Mouse (Mus musculus) forebrain, embryonic 12.5 days (tissue): ENCODE results near the gene Gipc2. TPM values are rescaled to one million over a fixed set of nuclear protein-coding genes. Genes with fewer than 3 reads are reported as not detected.

ENCODE experiments used
- ATAC-seq: fragments of 200-750 bp; cut with Nextera tagmentation; 2 replicates; pipeline ENCODE4 v1.8.0; 2017; ENCODE audit warnings: moderate TSS enrichment; ENCODE audit not compliant: low FRiP score
- H3K27ac ChIP-seq: fragments of 300-500 bp; sonication (generic); 2 replicates; pipeline ENCODE4 v1.5.1; 2016; ENCODE audit warnings: mild to moderate bottlenecking
- H3K27me3 ChIP-seq: fragments of 300-500 bp; sonication (generic); 2 replicates; pipeline ENCODE4 v1.6.1; 2016; ENCODE audit warnings: mild to moderate bottlenecking
- H3K36me3 ChIP-seq: fragments of 300-500 bp; sonication (generic); replicated peaks from 2 replicates; pipeline ENCODE4 v1.6.1; 2016; ENCODE audit warnings: mild to moderate bottlenecking
- H3K4me1 ChIP-seq: fragments of 300-500 bp; sonication (generic); 2 replicates; pipeline ENCODE4 v1.6.1; 2016
- H3K4me2 ChIP-seq: fragments of 300-500 bp; sonication (generic); 2 replicates; pipeline ENCODE4 v1.6.1; 2016; ENCODE audit warnings: mild to moderate bottlenecking, moderate library complexity
- H3K4me3 ChIP-seq: fragments of 300-500 bp; sonication (generic); replicated peaks from 2 replicates; pipeline ENCODE4 v1.5.1; 2016; ENCODE audit warnings: mild to moderate bottlenecking
- H3K9ac ChIP-seq: fragments of 300-500 bp; sonication (generic); 2 replicates; pipeline ENCODE4 v1.6.1; 2016; ENCODE audit warnings: mild to moderate bottlenecking
- H3K9me3 ChIP-seq: fragments of 300-500 bp; sonication (generic); 2 replicates; pipeline ENCODE4 v1.6.1; 2016
- WGBS: fragments of 180-500 bp; shearing (Covaris S2); methylation state at CpG from one replicate; pipeline ENCODE4 v1.1.7; 2016; 5-methylcytosine and 5-hydroxymethylcytosine counted together
- polyA plus RNA-seq: library from polyadenylated mRNA; unstranded; fragments of >200 nt; fragmentation: Nextera tagmentation; extraction: Ambion mirVana; gene quantifications from 2 replicates; pipeline ENCODE4 v1.2.1, GENCODE M21; 2016

Gipc2 gene
- polyA plus RNA-seq: 1.4 and 2.1 TPM in 2 replicates

GRCm38 (mm10) chr3:152166099-152166423 is at the start of gene Gipc2:
Gene Gipc2, minus strand, starts transcription at chr3:152166230.
- Histone ChIP-seq H3K27ac (no peak within 1 kb of the TSS), H3K9me3 (no peaks in the 10 kb centered on the region), H3K9ac (peak within 1 kb of the TSS; percentile 60), H3K27me3 (peaks cover 40% of the 10 kb centered on the region), H3K4me2 (peak within 1 kb of the TSS; percentile 97), H3K4me1 (peaks cover 25% of the 10 kb centered on the region), H3K4me3 (peak within 1 kb of the TSS; percentile 55), H3K36me3 (no peaks in the 10 kb centered on the region)
- ATAC-seq: no peak; the same call in 1 of the 2 replicates
- WGBS: 5% methylated on average over 10 of the region's 10 CpGs

- Histone ChIP-seq H3K4me3 (peak overlapping the region; percentile 97), H3K27me3 (no peaks in the 10 kb centered on the region), H3K27ac (no peak overlapping the region), H3K9me3 (no peaks in the 10 kb centered on the region), H3K4me2 (peak overlapping the region; percentile 94), H3K4me1 (peaks cover 30% of the 10 kb centered on the region), H3K36me3 (peaks cover 31% of the 10 kb centered on the region), H3K9ac (no peak overlapping the region)
- 59% methylated on average over 3 of the region's 3 CpGs for WGBS
- ATAC-seq: no peak
These were observed 47.4 kb upstream of the Gipc2 start for GRCm38 (mm10) chr3:152213416-152213815.

- Histone ChIP-seq H3K9ac (peak overlapping the region; percentile 100), H3K9me3 (no peaks in the 10 kb centered on the region), H3K4me1 (peaks cover 31% of the 10 kb centered on the region), H3K27me3 (no peaks in the 10 kb centered on the region), H3K4me2 (peak overlapping the region; percentile 94), H3K4me3 (peak overlapping the region; percentile 97), H3K27ac (0 out of 2 replicates have a peak overlapping the region, but pooled peaks have one; percentile 42), H3K36me3 (peaks cover 24% of the 10 kb centered on the region)
- ATAC-seq: no peak
- WGBS: 54% methylated on average over 7 of the region's 7 CpGs
These were observed 45.8 kb upstream of the Gipc2 start for GRCm38 (mm10) chr3:152211731-152212279.

GRCm38 (mm10) chr3:152210728-152211391 is 44.8 kb upstream of the Gipc2 start:
- WGBS: under 1% methylated on average over 67 of the region's 68 CpGs
- H3K4me3 ChIP-seq: peak overlapping the region; percentile 97
- no peaks in the 10 kb centered on the region for H3K9me3 ChIP-seq
- H3K27me3 ChIP-seq: no peaks in the 10 kb centered on the region
- ATAC-seq: peak; percentile 59
- H3K27ac ChIP-seq: peak overlapping the region; percentile 99
- peak overlapping the region; percentile 100 for H3K9ac ChIP-seq
- H3K4me1 ChIP-seq: peaks cover 31% of the 10 kb centered on the region
- peak overlapping the region; percentile 94 for H3K4me2 ChIP-seq
- H3K36me3 ChIP-seq: peaks cover 16% of the 10 kb centered on the region

GRCm38 (mm10) chr3:152209967-152210634 is 44.1 kb upstream of the Gipc2 start, which contains the start of the genes Dnajb4 and Fubp1:
Gene Dnajb4, minus strand, starts transcription at chr3:152210302.
Gene Fubp1, plus strand, starts transcription at chr3:152210422.
- Histone ChIP-seq H3K4me1 (peaks cover 31% of the 10 kb centered on the region), H3K27ac (peak within 1 kb of the TSS; percentile 99), H3K27me3 (no peaks in the 10 kb centered on the region), H3K9ac (peak within 1 kb of the TSS; percentile 100), H3K36me3 (peaks cover 11% of the 10 kb centered on the region), H3K9me3 (no peaks in the 10 kb centered on the region), H3K4me2 (peak within 1 kb of the TSS; percentile 94), H3K4me3 (peak within 1 kb of the TSS; percentile 97)
- under 1% methylated on average over 85 of the region's 85 CpGs for WGBS
- ATAC-seq: peak; percentile 96

- Histone ChIP-seq H3K4me2 (peak overlapping the region; percentile 75), H3K27me3 (no peaks in the 10 kb centered on the region), H3K9me3 (no peaks in the 10 kb centered on the region), H3K36me3 (peaks cover 11% of the 10 kb centered on the region), H3K4me1 (peaks cover 28% of the 10 kb centered on the region), H3K9ac (peak overlapping the region; percentile 100), H3K4me3 (peak overlapping the region; percentile 97), H3K27ac (peak overlapping the region; percentile 99)
- WGBS: 7% methylated on average over 25 of the region's 25 CpGs
- ATAC-seq: no peak
These were observed 43.3 kb upstream of the Gipc2 start for GRCm38 (mm10) chr3:152209177-152209966.

- H3K4me3 ChIP-seq: no peak overlapping the region
- ATAC-seq: no peak
- H3K27ac ChIP-seq: no peak overlapping the region
- 94% methylated on average over 7 of the region's 7 CpGs for WGBS
- H3K9me3 ChIP-seq: no peaks in the 10 kb centered on the region
- no peaks in the 10 kb centered on the region for H3K27me3 ChIP-seq
- 0 out of 2 replicates have a peak overlapping the region, but pooled peaks have one; percentile 11 for H3K4me2 ChIP-seq
- H3K9ac ChIP-seq: no peak overlapping the region
- H3K4me1 ChIP-seq: peaks cover 26% of the 10 kb centered on the region
- H3K36me3 ChIP-seq: peaks cover 11% of the 10 kb centered on the region
These were observed 42.3 kb upstream of the Gipc2 start for GRCm38 (mm10) chr3:152208096-152208885.

- no peak for ATAC-seq
- H3K4me3 ChIP-seq: no peak overlapping the region
- no peaks in the 10 kb centered on the region for H3K9me3 ChIP-seq
- no peak overlapping the region for H3K9ac ChIP-seq
- no peak overlapping the region for H3K4me2 ChIP-seq
- H3K36me3 ChIP-seq: peaks cover 8% of the 10 kb centered on the region
- no peaks in the 10 kb centered on the region for H3K27me3 ChIP-seq
- peaks cover 14% of the 10 kb centered on the region for H3K4me1 ChIP-seq
- H3K27ac ChIP-seq: no peak overlapping the region
- WGBS: 97% methylated on average over 4 of the region's 4 CpGs
These were observed 41.1 kb upstream of the Gipc2 start for GRCm38 (mm10) chr3:152207156-152207555.

GRCm38 (mm10) chr3:152204577-152204976 is 38.5 kb upstream of the Gipc2 start:
- Histone ChIP-seq H3K4me3 (no peak overlapping the region), H3K27ac (no peak overlapping the region), H3K4me2 (no peak overlapping the region), H3K36me3 (peaks cover 8% of the 10 kb centered on the region), H3K4me1 (peaks cover 8% of the 10 kb centered on the region), H3K27me3 (no peaks in the 10 kb centered on the region), H3K9ac (no peak overlapping the region), H3K9me3 (no peaks in the 10 kb centered on the region)
- ATAC-seq: no peak
- 92% methylated on average over 3 of the region's 3 CpGs for WGBS

GRCm38 (mm10) chr3:152203996-152204395 is 38.0 kb upstream of the Gipc2 start:
- Histone ChIP-seq H3K9me3 (no peaks in the 10 kb centered on the region), H3K27ac (no peak overlapping the region), H3K4me3 (no peak overlapping the region), H3K4me1 (peaks cover 5% of the 10 kb centered on the region), H3K4me2 (no peak overlapping the region), H3K9ac (no peak overlapping the region), H3K27me3 (no peaks in the 10 kb centered on the region), H3K36me3 (peaks cover 8% of the 10 kb centered on the region)
- WGBS: 76% methylated on average over 3 of the region's 3 CpGs
- no peak for ATAC-seq

GRCm38 (mm10) chr3:152203411-152203810 is 37.4 kb upstream of the Gipc2 start:
- Histone ChIP-seq H3K36me3 (peaks cover 8% of the 10 kb centered on the region), H3K9me3 (no peaks in the 10 kb centered on the region), H3K4me2 (no peak overlapping the region), H3K4me1 (peaks cover 1% of the 10 kb centered on the region), H3K4me3 (no peak overlapping the region), H3K27ac (no peak overlapping the region), H3K9ac (no peak overlapping the region), H3K27me3 (no peaks in the 10 kb centered on the region)
- 91% methylated on average over 6 of the region's 6 CpGs for WGBS
- ATAC-seq: no peak
